Mouse (Mus musculus): ENCODE measurements around the gene S1pr4.
A peak's percentile ranks its signal among the peaks of the same experiment; 100 is the strongest.

The S1pr4 gene

DNA sequence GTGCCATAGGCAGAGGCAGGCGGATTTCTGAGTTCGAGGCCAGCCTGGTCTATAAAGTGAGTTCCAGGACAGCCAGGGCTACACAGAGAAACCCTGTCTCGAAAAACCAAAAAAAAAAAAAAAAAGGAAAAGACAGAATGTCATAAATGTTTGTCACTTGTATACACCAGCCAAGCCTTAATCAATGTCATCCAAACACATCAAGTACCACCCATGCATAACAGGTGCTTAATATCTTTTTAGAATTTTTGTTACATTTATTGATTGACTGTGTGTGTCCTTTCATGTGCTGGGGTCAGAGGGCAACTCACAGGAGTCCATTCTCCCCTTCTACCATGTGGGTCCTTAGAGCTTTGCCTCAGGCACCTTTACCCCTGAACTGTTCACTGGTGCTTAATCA is at the start of gene S1pr4:
S1pr4 (minus strand) TSS at position 101 of the 400 bp plus-strand sequence.
- DNase-seq (ENCODE audit: low spot score in 2 of 2): no peak

DNA sequence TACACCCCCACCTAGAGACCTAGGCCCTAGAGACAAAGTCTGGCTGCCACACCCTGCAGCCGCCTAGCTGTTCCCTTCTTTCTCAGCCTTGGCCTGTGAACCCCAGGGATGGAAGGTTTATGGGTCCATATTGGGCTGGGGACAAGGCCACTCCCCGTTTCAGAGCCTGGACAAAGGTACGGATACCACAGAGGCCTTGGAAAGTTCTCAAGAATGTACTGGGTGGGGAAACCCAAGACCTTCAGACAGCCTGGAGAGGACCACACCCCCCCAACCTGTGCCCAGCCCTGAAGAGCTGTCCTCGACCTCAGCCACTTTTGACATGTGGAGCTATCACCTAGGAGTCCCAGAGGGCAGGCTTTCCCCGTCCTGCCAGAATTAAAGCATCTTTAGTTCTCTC is 49.0 kb upstream of the S1pr4 start:
- no peak for DNase-seq (ENCODE audit: low spot score in 2 of 2)

DNA sequence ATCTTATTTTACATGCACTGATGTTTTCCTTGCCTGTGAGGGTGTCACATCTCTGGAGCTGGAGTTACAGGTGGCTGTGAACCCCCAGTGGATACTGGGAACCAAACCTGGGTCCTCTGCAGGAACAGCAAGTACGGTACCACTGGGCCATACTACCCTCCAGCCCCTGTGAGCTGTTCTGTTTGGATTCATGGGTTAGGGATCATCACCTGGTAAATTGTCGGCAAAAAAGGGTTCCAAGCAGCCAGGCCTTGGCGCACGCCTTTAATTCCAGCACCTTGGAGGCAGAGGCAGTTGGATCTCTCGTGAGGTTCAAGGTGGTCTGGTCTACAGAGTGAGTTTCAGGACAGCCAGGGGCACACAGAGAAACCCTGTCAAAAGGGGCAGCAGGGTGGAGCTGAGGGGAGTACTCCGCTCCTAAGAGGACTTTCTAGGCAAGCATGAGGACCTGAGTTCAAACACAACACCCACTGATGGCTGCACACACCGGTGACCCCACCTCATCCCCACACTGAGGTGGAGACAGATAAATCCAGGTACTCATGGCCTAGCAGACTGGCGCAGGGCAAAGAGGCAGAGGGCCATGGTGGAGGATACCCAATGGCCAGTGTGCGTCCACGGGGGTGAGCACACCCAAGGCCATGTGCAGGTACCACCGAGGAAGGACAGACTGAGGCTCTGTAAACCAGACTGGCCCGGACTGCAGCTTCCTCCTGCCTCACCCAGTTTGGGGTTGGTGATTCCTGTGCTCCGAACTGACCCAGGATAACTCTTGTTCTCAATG is 47.0 kb upstream of the S1pr4 start:
- DNase-seq (ENCODE audit: low spot score in 2 of 2): no peak

DNA sequence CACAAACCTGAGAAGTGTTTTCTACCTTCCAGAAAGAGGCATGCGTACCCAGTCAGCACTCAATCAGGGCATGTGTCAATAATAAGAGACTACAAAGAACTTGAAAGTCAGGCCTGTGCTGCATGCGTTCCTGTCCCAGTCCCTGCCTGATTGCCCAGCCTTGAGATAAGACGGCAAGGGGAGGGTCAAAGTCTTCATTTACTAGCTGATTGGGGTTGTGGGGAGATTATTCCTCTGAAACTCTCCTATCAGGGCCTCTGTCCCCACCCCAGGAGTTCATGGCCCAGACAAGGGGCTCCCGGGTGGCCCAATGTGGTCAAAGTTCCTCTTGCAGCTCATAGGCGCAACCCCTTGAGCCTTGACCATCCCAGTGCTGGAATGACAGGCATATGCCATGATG is 46.4 kb upstream of the S1pr4 start:
- DNase-seq (ENCODE audit: low spot score in 2 of 2): no peak

DNA sequence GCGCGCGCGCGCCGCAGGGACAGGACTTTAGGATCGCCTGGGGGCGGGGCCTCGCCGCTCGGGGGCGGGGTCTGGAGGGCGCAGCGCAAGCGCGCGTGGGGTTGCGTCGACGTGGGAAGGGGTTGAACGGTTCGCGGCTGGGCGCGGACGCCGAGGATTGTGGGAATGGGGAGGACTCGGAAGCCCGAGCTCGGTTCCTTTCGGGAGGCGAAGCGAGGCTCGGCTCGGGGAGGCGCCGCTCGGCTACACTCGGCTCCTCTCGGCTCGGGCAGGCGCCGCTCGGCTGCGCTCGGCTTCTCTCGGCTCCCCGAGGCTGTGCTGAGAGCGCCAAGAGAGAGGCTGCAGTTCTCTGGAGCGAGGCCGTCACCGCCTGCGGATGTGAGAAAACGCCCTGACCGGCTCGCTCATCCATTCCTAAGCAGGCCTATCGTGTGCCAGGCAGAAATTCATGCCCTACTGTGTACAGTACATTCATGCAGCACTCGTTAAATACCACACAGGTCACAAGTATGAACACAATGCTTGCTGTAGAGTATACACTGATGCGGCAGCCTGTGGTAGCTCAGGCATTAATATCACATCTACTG is 45.3 kb upstream of the S1pr4 start, which contains the start of gene Gna11:
Gna11 (minus strand) TSS at position 30 of the 587 bp plus-strand sequence.
- peak; percentile 99 to 100 for DNase-seq (ENCODE audit: low spot score in 2 of 2)

DNA sequence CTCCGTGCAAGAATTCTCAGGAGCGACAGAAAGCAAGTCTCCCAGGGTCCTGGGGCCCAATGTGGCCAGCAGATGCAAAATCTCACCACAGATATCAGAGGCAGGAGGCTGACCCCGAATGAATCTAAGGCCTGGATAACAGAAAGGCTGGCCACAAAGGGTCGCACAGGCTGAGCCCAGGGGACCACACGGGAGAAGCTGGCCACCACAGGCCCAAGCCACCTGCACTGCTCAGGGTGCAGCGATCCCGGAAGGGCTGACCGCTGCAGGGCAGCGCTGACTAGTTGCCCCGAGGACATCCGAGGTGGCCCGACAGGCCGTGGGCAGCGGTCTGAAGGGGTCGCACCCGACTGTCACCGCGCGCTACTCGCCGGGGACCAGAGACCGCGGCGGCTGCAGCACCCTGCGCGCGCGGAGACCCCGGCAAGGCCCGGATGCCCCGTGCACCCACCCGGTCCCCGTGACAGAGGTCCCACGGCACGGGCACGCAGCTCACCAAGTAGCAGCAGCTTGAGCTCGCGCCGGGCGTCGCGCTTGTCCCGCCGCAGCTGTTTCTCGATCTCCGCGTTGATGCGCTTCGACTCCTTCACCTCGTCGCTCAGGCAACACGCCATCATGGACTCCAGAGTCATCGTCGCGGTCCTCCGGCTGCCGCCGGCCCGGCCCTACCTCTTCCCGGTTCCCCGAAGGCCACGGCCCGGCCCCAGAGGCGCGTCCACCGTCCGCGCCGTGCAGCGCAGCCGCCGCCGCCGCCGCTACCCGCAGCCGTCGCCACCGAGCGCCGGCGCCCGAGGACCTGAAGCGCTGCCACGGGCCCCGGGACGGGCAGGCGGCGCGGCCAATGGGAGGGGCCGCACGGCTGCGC is 44.6 kb upstream of the S1pr4 start:
- no peak for DNase-seq (ENCODE audit: low spot score in 2 of 2)

DNA sequence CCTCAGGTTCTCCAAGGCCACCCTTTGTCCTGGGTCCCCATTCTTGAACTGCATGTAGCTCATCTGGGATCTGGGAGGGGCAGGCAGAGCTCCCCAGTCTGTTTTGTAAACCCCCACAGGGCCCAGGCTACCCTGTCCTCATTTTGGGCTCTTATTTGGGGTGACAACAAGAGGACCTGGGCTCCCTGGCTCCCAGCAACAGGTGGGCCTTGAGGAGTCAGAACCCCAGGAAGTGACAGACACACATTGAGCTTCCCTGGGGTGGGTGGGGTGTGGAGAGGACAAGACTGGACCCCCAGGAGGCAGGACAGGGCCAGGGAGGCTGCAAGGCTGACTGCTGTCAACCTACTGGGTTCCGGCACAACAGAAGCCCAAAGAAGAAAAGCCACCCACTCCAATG is 43.7 kb upstream of the S1pr4 start:
- DNase-seq (ENCODE audit: low spot score in 2 of 2): no peak

DNA sequence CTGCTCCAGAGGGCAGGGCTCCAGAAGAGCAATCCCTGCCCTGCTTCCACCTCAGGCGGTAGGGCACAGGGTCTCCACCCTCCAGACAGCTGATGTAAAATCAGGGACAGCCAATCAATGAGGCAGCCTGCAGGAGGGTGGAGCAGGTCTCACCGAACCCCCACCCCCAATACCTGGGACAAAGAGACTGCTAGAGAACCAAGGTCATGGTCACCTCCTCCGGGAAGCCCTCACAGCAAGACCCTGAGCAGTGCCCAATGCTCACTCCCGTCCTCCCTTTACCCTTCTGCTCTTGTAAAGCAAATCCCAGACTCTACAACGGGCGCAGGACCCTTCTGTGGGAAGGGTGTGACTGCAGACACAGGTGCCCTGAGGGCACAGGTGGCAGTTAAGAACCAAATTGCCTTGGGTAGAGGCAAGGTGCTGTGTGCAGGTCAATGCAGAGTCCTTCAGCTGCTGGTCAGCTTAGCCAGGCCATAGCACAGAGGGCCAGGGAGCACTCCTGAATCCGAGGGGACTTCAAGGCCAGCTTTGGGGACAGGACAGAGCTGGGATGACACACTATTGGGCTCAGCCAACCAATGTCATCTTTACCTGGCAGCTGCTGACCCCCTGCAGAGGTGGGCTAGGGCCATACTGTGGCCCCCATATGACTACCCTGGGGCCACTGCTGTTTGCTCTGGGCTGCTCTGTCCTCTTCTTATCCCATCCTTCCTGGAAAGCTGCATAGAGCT is 43.0 kb upstream of the S1pr4 start:
- no peak for DNase-seq (ENCODE audit: low spot score in 2 of 2)

DNA sequence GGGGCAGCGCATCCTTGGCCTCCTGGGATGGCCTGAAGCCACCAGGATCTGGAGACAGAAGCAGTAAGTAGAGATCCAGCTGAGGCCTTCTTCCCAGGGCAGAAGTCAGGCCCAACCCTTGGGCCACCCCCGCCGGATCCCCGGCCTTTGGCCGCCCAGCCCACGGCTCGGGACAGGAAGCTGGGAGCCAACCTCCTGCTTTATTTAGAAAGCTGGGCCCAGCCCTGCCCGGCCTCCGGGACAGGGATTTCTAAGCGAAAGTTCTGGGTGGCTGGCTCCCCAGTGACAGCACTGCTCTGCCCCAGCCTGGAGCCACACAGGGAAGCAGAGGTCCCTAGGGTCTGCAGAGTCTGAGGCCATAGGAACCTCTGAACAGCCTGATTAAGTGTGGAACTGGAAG is 41.9 kb upstream of the S1pr4 start:
- DNase-seq (ENCODE audit: low spot score in 2 of 2): no peak

DNA sequence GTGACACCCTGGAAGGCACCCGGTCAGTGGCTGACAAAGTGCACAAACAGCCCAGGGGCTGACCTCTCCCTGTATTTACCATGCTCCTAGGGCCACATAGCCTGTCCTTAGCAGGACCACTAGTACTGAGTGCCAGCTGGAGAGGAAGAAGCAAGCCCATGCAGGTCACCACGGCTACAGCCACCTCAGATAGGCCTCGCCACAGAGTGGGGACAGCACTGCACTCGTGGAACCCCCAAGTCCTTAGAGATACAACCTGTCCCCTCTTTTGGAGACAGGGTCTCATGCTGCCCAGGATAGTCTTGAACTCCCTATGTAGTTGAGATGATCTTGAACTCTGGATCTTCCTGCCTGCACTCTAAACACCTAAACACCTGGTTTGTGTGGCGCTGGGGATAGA is 41.4 kb upstream of the S1pr4 start:
- no peak for DNase-seq (ENCODE audit: low spot score in 2 of 2)

DNA sequence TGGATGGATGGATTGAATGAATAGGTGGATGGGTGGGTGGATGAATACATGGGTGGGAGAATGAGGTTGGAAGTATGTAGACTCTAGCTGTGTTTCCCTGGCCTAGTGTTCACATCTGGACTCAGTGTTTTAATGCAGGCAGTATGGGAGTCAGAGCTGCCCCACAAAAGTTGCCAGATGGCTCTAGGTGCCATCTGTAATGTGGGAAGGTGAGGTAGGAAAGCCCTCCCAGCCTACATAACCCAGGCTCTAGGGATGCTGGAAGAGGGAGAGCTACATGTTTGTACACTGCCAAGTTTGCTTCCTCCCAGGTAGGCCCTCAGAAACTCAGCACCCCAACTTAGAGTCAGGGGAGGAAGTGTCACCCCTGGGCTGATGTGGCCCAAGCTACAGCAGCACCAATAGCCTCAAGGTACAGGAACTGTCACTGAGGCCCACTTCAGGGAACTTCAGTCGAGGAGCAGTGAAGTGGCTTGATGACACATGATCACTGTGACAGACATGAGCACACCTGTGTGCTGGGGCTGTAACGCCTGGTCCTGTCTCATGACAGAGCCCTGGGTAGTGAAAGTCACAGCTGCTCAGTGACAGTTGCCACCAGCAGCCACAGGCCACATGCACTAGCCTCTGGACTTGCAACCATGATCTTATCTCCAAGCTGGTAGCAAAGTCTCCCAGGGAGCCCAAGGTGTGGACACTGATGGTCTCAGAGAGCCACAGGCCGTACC is 38.6 kb upstream of the S1pr4 start:
- no peak for DNase-seq (ENCODE audit: low spot score in 2 of 2)

DNA sequence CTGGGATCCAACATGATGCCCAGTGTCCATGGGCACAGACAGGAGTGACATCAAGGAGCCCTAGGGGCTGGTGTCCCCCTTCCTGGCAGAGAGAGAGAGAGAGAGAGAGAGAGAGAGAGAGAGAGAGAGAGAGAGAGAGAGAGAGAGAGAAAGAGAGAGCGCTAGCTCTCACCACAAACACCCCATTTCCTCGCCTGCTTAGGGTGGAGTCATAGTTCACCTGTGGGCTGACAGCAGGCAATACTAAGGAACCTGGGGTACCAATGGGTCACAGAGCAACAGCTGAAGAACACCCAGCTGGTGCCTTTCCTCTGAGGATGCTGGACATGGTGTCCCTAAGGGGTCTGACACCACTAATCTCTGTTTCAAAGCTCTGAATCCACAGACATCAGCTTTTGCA is 37.5 kb upstream of the S1pr4 start:
- no peak for DNase-seq (ENCODE audit: low spot score in 2 of 2)

DNA sequence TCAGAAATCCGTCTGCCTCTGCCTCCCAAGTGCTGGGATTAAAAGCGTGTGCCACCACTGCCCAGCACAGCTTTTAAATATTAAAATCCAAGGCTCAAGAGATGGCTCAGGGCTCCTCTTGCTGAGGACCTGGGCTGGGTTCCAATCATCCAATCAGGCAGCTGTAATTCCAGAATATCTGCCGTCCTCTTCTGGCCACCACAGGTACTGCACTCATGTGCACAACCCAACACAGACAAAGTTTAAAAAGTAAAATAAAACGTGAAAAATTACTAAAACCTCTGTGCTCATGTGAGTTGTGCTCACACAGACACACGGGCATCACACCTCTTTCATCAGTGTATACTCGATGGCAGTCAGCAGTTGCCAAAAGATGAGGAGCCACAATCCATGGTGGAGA is 36.8 kb upstream of the S1pr4 start:
- no peak for DNase-seq (ENCODE audit: low spot score in 2 of 2)

DNA sequence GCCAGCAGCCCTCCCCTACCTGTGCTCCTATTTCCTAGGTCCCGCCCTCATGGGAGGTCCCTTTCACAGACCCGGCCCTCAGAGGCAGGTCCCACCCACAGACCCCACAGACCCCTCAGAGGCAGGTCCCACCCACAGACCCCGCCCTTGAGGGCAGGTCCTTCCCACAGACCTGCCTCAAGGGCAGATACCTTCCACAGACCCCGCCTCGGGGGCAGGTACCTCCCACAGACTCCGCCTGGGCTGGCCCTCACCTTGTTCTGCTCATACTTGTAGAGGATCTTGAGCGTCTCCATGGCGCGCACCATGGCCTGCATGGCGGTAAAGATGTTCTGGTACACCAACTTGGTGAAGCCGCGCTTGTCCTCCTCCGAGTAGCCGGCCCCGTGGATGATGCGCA is 34.9 kb upstream of the S1pr4 start:
- DNase-seq (ENCODE audit: low spot score in 2 of 2): no peak

DNA sequence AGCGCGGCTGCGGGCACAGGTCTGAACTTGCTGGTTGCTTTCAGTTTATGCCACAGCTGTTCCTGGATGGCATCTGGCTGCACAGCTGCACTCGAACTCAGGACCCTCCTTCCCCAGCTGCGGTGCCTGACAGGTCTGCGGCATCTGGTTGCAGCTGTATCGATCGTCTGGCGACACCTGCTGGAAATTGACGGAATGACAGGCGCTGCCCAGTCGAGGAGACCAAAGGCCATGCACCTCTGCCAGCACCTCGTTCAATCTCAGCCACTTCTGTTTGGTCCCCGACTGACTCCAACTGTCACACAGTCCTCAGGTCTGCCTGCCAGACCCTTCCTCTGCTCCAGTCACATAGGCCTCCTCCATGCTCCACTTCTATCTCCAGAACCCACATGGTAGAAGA is 26.8 kb upstream of the S1pr4 start:
- DNase-seq (ENCODE audit: low spot score in 2 of 2): peak in 1 of 2 experiments; percentile 66

DNA sequence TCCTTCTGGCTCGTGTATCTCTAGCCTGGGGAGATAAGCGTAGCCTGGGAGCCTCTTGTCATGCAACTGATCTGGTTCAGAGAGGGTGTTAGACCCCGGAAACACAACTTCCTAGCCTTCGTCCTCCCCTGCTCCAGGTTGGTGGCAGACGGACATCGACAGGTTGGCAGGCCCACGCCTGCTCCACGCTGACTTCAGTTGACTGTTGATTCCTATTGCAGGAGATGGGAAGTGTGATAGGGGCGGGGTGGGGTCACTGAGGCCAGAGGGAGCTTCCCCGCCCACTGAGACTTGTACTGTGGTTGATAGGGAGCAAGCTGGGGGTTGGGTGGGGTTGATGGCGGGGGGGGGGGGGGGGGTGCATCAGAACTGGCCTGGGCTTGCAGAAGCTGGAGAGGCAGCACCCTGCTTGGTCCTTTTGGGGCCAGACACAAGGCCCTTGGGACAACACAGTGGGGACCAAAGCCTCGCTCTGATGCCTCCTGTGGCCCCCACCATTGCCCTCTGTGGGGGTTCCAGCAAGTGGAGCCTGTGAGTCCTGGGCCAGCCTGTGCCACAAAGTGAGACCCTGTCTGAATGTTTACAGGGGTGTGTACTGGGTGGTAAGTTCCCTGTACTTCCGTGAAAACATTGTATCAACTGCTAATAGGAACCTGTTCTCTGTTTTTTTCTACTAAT is 25.2 kb upstream of the S1pr4 start:
- no peak for DNase-seq (ENCODE audit: low spot score in 2 of 2)

DNA sequence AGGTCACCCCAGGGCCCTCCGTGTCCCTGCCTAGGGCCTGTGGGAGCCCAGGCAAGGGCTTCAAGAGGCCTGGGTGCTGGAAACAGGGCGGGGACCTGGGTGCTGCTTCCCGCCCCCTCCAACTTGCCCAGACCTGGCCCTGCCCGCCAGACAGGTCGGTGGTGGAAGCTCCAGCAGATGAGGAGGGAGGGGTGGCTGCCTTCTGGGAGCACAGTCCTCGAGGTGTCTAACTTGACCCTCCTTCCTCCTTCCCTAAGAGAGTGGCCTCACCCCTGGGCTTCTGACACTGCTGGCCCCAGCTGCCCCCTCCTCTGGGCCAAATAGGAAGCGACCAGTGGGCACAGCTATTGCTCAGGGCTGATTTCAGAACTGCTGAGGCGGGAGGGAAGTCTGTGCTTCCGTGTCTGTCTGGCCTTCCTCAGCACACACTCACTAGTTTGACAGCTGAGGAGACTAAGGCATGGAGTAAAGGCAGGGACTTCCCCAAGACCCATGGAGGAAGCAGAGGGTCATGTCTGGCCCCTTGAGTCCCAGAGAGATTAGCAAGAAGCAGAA is 24.2 kb upstream of the S1pr4 start, which contains the start of gene Gna15:
Gna15 (minus strand) TSS at position 175 of the 555 bp plus-strand sequence.
- DNase-seq (ENCODE audit: low spot score in 2 of 2): no peak

DNA sequence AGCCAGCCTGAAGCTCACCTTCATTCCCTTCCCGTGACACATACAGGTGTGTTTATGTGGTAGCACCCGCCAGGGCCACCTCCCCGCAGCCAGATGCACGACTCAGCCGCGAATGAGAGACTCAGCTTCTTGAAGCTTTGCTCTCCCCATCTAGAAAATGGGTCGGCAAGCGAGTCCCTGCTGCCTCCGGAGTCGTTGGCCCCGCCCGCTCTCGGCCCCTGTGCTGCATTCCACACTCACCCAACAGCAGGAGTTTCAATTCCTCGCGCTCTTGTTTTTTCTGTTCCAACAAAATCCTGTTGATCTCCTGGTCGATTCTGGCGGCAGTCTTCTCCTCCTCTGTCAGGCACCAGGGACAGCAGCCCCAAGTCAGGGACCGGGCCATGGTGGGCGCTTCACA is 23.6 kb upstream of the S1pr4 start:
- no peak for DNase-seq (ENCODE audit: low spot score in 2 of 2)

DNA sequence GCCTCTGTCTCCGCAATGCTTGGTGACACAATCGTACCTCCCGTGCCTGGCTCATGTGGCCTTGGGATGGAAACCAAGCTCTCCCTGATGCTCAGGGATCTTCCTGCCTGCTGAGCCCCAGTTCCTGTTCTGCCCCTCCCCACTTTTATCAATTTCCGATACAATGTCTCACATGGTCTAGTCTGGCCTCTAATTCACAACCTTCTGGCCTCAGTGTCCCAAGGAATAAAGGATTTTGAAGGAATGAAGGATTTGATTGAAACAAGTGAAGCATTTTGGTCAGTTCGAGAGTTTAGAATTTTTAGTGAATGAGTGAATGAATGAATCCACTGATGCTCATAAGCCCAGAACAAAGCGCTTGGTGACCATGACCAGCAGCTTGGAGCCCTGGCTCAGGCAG is 23.2 kb upstream of the S1pr4 start:
- DNase-seq (ENCODE audit: low spot score in 2 of 2): no peak

DNA sequence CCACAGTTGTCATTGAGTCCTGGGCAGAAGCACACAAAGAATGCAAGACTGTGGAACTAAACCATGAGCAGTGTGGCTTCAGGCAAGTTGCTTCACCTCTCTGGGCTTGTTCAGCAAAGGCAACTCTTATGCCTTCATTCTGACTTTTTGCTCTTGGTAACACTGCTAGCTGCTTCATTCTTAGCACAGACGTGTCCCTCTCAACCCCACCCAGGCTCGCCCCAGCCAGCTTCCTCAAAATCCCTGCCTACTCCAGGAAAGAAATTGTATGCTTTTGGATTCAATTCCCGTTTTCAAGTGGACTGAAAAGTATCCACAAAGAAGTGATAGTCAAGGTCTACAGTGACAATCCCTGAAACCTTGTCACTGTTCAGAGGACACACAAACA is 20.0 kb upstream of the S1pr4 start:
- DNase-seq (ENCODE audit: low spot score in 2 of 2): no peak
